29 mouse cellular contexts compared by ENCODE assay signal in genomic region chr6:147052440-147052839, GRCm38 (mm10). TPM values are rescaled to one million over a fixed set of nuclear protein-coding genes. Genes with fewer than 3 reads are reported as not detected.
DNase-seq lines count a peak whose midpoint lies in the region; ATAC-seq lines count a peak whose summit lies in the region.
"Had no signal": no experiment of that assay in that cellular context is flagged by ENCODE, and none has a peak within 500 bp of the region (broad histone marks: within the 10 kb centered on the region; RNA-seq: fewer than 3 reads in every experiment).

No protein-coding gene starts in this region.

- H3K27ac ChIP-seq in forebrain, embryonic 11.5 days (ENCODE audit: low read depth, low read length): no peak overlapping the region
- H3K27ac ChIP-seq in forebrain, embryonic 15.5 days (replicated peaks): no peak overlapping the region
- H3K27ac ChIP-seq in liver, embryonic 11.5 days (ENCODE audit: low read depth, low read length): no peak overlapping the region
- H3K27ac ChIP-seq: forebrain, embryonic 10.5 days; heart, embryonic 13.5 days; hindbrain, embryonic 14.5 days; hindbrain, postnatal 0 days had no signal

- no peaks in the 10 kb centered on the region for H3K4me1 ChIP-seq in forebrain, embryonic 11.5 days (replicated peaks; ENCODE audit: control insufficient read depth, insufficient read depth, low read length)
- H3K4me1 ChIP-seq in forebrain, embryonic 15.5 days: peaks cover 13% of the 10 kb centered on the region; the same call in 1 of the 2 replicates
- H3K4me1 ChIP-seq in liver, embryonic 11.5 days (replicated peaks; ENCODE audit: control insufficient read depth, insufficient read depth, low read length): no peaks in the 10 kb centered on the region
- H3K4me1 ChIP-seq: forebrain, embryonic 10.5 days had no signal

- peak; percentile 25 for DNase-seq in forebrain, embryonic 11.5 days (ENCODE audit: low spot score)
- DNase-seq in liver, embryonic 11.5 days (ENCODE audit: low spot score): peak; percentile 16
- DNase-seq in liver: no peak
- no peak for DNase-seq in thymus, postnatal 4 days
- no peak for DNase-seq in gastrocnemius, postnatal 14 days
- DNase-seq: adrenal gland, adult 2 months; adrenal gland, postnatal 14 days; B cell, adult 2 months; cerebellum, adult 11-12 months; cerebellum, adult 8-10 months; cerebellum, postnatal 10 days; cerebellum, postnatal 36 days; embryo, embryonic 11 days; gastrocnemius, postnatal 36 days; heart, adult 18-20 months; heart, postnatal 14 days; heart, postnatal 4 days had no signal

- H3K4me2 ChIP-seq in forebrain, embryonic 11.5 days (ENCODE audit: low read depth, low read length, severe bottlenecking): no peak overlapping the region
- H3K4me2 ChIP-seq in forebrain, embryonic 15.5 days (replicated peaks): no peak overlapping the region
- H3K4me2 ChIP-seq in liver, embryonic 11.5 days: no peak overlapping the region
- H3K4me2 ChIP-seq: heart, embryonic 13.5 days; hindbrain, embryonic 14.5 days had no signal

- 93% methylated on average over 9 of the region's 9 CpGs for WGBS in forebrain, embryonic 11.5 days
- WGBS in forebrain, embryonic 15.5 days: 91% methylated on average over 9 of the region's 9 CpGs
- WGBS in liver, embryonic 11.5 days: 91% methylated on average over 9 of the region's 9 CpGs

- H3K27me3 ChIP-seq in forebrain, embryonic 11.5 days (ENCODE audit: control insufficient read depth, insufficient read depth, low read length): no peaks in the 10 kb centered on the region
- H3K27me3 ChIP-seq in forebrain, embryonic 15.5 days: no peaks in the 10 kb centered on the region
- H3K27me3 ChIP-seq in liver, embryonic 11.5 days (replicated peaks; ENCODE audit: control insufficient read depth, insufficient read depth, low read length): no peaks in the 10 kb centered on the region
- H3K27me3 ChIP-seq: CH12.LX; heart, embryonic 13.5 days; Patski had no signal

- no peaks in the 10 kb centered on the region; the same call in 1 of the 2 replicates for H3K36me3 ChIP-seq in forebrain, embryonic 11.5 days (ENCODE audit: control insufficient read depth, insufficient read depth, low read length)
- H3K36me3 ChIP-seq in forebrain, embryonic 15.5 days: peaks cover 53% of the 10 kb centered on the region
- peaks cover 16% of the 10 kb centered on the region; the same call in 1 of the 2 replicates for H3K36me3 ChIP-seq in liver, embryonic 11.5 days (ENCODE audit: control insufficient read depth, insufficient read depth, low read length)

- H3K9me3 ChIP-seq in forebrain, embryonic 11.5 days (ENCODE audit: control insufficient read depth, low read length): no peaks in the 10 kb centered on the region
- H3K9me3 ChIP-seq in forebrain, embryonic 15.5 days: no peaks in the 10 kb centered on the region
- H3K9me3 ChIP-seq in liver, embryonic 11.5 days (ENCODE audit: control insufficient read depth, low read length): no peaks in the 10 kb centered on the region
- H3K9me3 ChIP-seq: forebrain, embryonic 10.5 days; G1E; heart, embryonic 13.5 days had no signal

- ATAC-seq in forebrain, embryonic 11.5 days (replicated peaks; ENCODE audit: low FRiP score): no peak
- no peak for ATAC-seq in forebrain, embryonic 15.5 days (replicated peaks)
- ATAC-seq in liver, embryonic 11.5 days (replicated peaks; ENCODE audit: low FRiP score): no peak
- peak; percentile 24 for ATAC-seq in granulocyte monocyte progenitor cell, adult 5-6 weeks (replicated peaks; ENCODE audit: poor library complexity, severe bottlenecking)
- ATAC-seq in neutrophil, adult 5-6 weeks (ENCODE audit: extremely low read depth, insufficient number of reproducible peaks, low FRiP score, poor library complexity, severe bottlenecking): peak; percentile 57
- ATAC-seq: forebrain, embryonic 14.5 days; hindbrain, postnatal 0 days; inflammation-experienced regulatory T-cells, adult 6 months; Patski had no signal

- no peak overlapping the region for H3K9ac ChIP-seq in forebrain, embryonic 11.5 days (ENCODE audit: low read length)
- no peak overlapping the region for H3K9ac ChIP-seq in forebrain, embryonic 15.5 days (replicated peaks)
- no peak overlapping the region for H3K9ac ChIP-seq in liver, embryonic 11.5 days (ENCODE audit: low read depth, low read length)
- H3K9ac ChIP-seq: heart, embryonic 13.5 days; hindbrain, embryonic 14.5 days had no signal

- intact Hi-C loops in gastrocnemius, postnatal 14 days (cut with DNase I; ENCODE audit: low total_unique reads): no loop called here

- H3K4me3 ChIP-seq in forebrain, embryonic 11.5 days (ENCODE audit: low read depth, low read length): no peak overlapping the region
- no peak overlapping the region for H3K4me3 ChIP-seq in forebrain, embryonic 15.5 days
- no peak overlapping the region for H3K4me3 ChIP-seq in liver, embryonic 11.5 days (ENCODE audit: low read depth, low read length)
- H3K4me3 ChIP-seq: forebrain, embryonic 10.5 days; heart, embryonic 13.5 days had no signal

RNA-seq across cellular contexts. Expression of gene Mrps35, which starts 9.9 kb away (rescaled TPM):
- polyA plus RNA-seq in forebrain, embryonic 11.5 days (2014; fragmentation: Nextera tagmentation; extraction: Ambion mirVana): 104 and 108 TPM in 2 replicates
- polyA plus RNA-seq in forebrain, embryonic 15.5 days (2015; fragmentation: Nextera tagmentation; extraction: Ambion mirVana): 82.5 and 88.5 TPM in 2 replicates
- 139 and 140 TPM in 2 replicates for polyA plus RNA-seq in liver, embryonic 11.5 days (2014; fragmentation: Nextera tagmentation; extraction: Ambion mirVana)
- 86.0 and 145 TPM in 2 replicates for total RNA-seq in granulocyte monocyte progenitor cell, adult 5-6 weeks (2014; fragmentation: Nextera tagmentation)
- 80.5 and 86.9 TPM in 2 replicates for total RNA-seq in granulocyte monocyte progenitor cell, adult 5-6 weeks (2017)
- total RNA-seq in neutrophil, adult 5-6 weeks (2017): 40.4 and 46.9 TPM in 2 replicates
- 10 to 100 TPM; 50.4 to 56.3 TPM for total RNA-seq in gastrocnemius, postnatal 14 days (2021)

RNA-seq across cellular contexts. Expression of gene Rep15, which starts 20.1 kb away (rescaled TPM):
- polyA plus RNA-seq in forebrain, embryonic 11.5 days (2014; fragmentation: Nextera tagmentation; extraction: Ambion mirVana): 1.3 and 1.5 TPM in 2 replicates
- 0.66 and 0.75 TPM in 2 replicates for polyA plus RNA-seq in forebrain, embryonic 15.5 days (2015; fragmentation: Nextera tagmentation; extraction: Ambion mirVana)
- 1.7 TPM in 2 replicates for polyA plus RNA-seq in liver, embryonic 11.5 days (2014; fragmentation: Nextera tagmentation; extraction: Ambion mirVana)
- 0.75 and 1.3 TPM in 2 replicates for total RNA-seq in granulocyte monocyte progenitor cell, adult 5-6 weeks (2014; fragmentation: Nextera tagmentation)
- not detected in 2 replicates for total RNA-seq in granulocyte monocyte progenitor cell, adult 5-6 weeks (2017)
- total RNA-seq in neutrophil, adult 5-6 weeks (2017): 0.49 and 0.70 TPM in 2 replicates
- total RNA-seq in gastrocnemius, postnatal 14 days (2021): under 1 TPM; 0.27 to 0.53 TPM
- total RNA-seq: hindbrain, postnatal 0 days had no signal
- polyA plus RNA-seq: G1E had no signal

RNA-seq across cellular contexts. Expression of gene Mansc4, which starts 34.4 kb away (rescaled TPM):
- polyA plus RNA-seq in forebrain, embryonic 11.5 days (2014; fragmentation: Nextera tagmentation; extraction: Ambion mirVana): 0.72 and 1.1 TPM in 2 replicates
- polyA plus RNA-seq in forebrain, embryonic 15.5 days (2015; fragmentation: Nextera tagmentation; extraction: Ambion mirVana): 0.72 and 1.7 TPM in 2 replicates
- polyA plus RNA-seq in liver, embryonic 11.5 days (2014; fragmentation: Nextera tagmentation; extraction: Ambion mirVana): 0.40 and 0.65 TPM in 2 replicates
- not detected in 2 replicates for total RNA-seq in granulocyte monocyte progenitor cell, adult 5-6 weeks (2014; fragmentation: Nextera tagmentation)
- not detected in 2 replicates for total RNA-seq in granulocyte monocyte progenitor cell, adult 5-6 weeks (2017)
- total RNA-seq in neutrophil, adult 5-6 weeks (2017): not detected in 2 replicates
- under 1 TPM in 1 of 2 experiments, not detected in 1; 0.18 TPM for total RNA-seq in gastrocnemius, postnatal 14 days (2021)
- total RNA-seq: adrenal gland, adult 2 months; CH12.LX; G1E; gastrocnemius, postnatal 36 days; heart, adult 18-20 months; heart, postnatal 14 days; heart, postnatal 4 days had no signal
- polyA plus RNA-seq: G1E had no signal

RNA-seq across cellular contexts. Expression of gene Klhl42, which starts 38.7 kb away (rescaled TPM):
- 8.4 and 9.0 TPM in 2 replicates for polyA plus RNA-seq in forebrain, embryonic 11.5 days (2014; fragmentation: Nextera tagmentation; extraction: Ambion mirVana)
- 6.0 and 6.4 TPM in 2 replicates for polyA plus RNA-seq in forebrain, embryonic 15.5 days (2015; fragmentation: Nextera tagmentation; extraction: Ambion mirVana)
- 6.8 and 7.6 TPM in 2 replicates for polyA plus RNA-seq in liver, embryonic 11.5 days (2014; fragmentation: Nextera tagmentation; extraction: Ambion mirVana)
- 6.5 and 14.0 TPM in 2 replicates for total RNA-seq in granulocyte monocyte progenitor cell, adult 5-6 weeks (2014; fragmentation: Nextera tagmentation)
- 5.9 and 7.7 TPM in 2 replicates for total RNA-seq in granulocyte monocyte progenitor cell, adult 5-6 weeks (2017)
- 14.9 and 18.0 TPM in 2 replicates for total RNA-seq in neutrophil, adult 5-6 weeks (2017)
- total RNA-seq in gastrocnemius, postnatal 14 days (2021): 1 to 10 TPM; 3.5 to 3.9 TPM

Comparison
In these comparisons a context has a peak if more than half of its experiments do, and no peak if none do; other contexts are left out.
1. DNase-seq: peak in forebrain, embryonic 11.5 days (single experiment) and liver, embryonic 11.5 days (single experiment); none in liver (single experiment), thymus, postnatal 4 days (single experiment) and gastrocnemius, postnatal 14 days (single experiment).
2. ATAC-seq: peak in granulocyte monocyte progenitor cell, adult 5-6 weeks (single experiment) and neutrophil, adult 5-6 weeks (single experiment); none in forebrain, embryonic 11.5 days (single experiment), forebrain, embryonic 15.5 days (single experiment) and liver, embryonic 11.5 days (single experiment).